Mouse (Mus musculus) kidney, adult 9 months (tissue): ENCODE measurements around the gene Cep83.
A peak's percentile ranks its signal among the peaks of the same experiment; 100 is the strongest.

ENCODE experiments used
- DNase-seq: peaks from one replicate; pipeline ENCODE4 v3.0.0; 2022

The Cep83 gene

DNA sequence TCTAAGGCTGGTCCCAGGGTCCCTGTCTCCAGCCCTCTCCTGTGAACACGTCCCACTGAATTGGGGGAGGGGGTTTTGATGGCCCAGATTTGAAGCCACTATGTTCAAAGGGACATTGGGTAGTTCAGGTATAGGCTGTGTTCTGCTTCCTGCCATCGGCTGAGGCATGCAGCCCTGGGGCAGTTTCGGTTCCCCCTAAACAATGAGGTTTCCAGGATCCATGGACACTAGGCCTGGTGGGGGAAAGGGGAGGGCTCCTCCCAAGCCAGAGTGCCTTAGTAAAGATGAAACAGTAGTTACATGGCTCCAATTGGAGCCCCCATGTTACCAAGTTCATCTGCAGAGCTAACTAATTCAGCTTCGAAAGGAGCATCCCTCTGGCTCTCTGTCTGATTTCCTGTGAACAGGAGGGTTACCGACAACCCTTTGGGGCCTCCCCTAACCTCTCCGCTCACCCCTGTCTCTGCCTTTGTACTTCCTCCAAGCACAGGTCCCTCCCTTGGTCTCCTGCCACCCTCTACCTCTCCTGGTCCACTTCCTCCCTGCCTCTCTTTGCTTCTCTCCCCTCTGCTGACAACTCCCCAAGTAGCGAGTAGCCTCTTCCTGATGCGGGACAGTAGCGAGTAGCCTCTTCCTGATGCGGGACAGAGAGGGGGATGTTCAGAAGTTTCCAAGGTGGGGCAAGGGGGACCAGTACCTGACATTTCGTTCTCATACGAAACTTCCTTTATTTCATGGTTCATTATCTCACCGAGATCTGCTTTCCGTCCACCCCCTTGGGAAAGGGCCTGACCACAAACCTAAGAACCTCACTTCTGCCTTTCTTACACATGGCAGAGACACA lies 139.7 kb downstream of the Cep83 start:
- DNase-seq, result no peak

- no peak for DNase-seq
These were observed 140.3 kb downstream of the Cep83 start for GRCm38 (mm10) chr10:94828734-94829230.

DNA sequence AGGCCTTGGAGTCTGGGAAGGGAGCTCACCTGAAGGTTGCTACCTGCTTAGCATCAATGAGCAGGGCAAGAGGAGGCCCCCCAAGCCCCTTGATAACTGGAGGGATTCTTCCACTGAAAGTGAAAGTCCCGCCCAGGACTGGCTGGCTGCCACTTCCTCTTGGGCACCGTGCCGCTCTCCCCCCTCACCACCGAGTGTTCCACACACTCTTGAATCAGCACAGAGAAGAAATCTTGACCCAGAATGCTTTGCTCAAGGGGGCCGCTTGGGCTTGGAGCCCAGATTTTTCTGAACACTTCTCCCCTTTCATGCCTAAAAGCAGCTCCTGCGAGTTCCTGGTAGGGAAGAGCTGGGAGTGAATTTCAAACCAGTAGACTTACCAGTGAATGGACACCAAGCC lies 141.0 kb downstream of the Cep83 start:
- DNase-seq, result peak; percentile 73

DNA sequence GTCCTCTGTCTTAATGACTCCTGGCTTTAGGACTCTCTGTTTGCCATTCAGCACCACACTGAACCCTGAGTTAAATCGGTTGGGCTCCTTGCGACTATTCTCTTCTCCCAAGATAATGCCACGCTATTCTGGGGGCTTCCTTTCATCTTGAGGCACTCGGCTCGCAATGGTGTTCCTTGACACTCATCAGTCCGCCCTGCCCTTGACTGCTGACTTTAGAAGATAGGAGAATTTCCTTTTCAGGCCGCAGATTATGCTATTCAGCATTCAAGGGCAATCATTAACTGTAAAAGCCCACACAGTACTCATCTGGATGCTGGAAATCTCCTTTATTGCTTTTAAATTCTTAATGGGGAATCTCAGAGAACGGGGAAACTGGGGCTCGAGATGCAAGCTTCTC lies 147.4 kb downstream of the Cep83 start:
- no peak for DNase-seq
